Mouse (Mus musculus) olfactory bulb, adult 2 months (tissue): ENCODE measurements around the gene Tcp11l2.

Source experiments
- CTCF ChIP-seq: fragments of 200-500 bp; IDR thresholded peaks from 2 replicates; pipeline ENCODE4 v1.5.1; 2012; ENCODE audit warnings: low read depth, mild to moderate bottlenecking, low read length, moderate library complexity; ENCODE audit not compliant: insufficient read depth
- POLR2A ChIP-seq: fragments of 200-500 bp; IDR thresholded peaks from 2 replicates; pipeline ENCODE4 v1.6.1; 2012; ENCODE audit warnings: mild to moderate bottlenecking, low read depth, low read length, moderate library complexity; ENCODE audit not compliant: insufficient read depth

- TF ChIP-seq POLR2A = no peak
- TF ChIP-seq CTCF = no peak
Measured at GRCm38 (mm10) chr10:84662138-84662537, 85.7 kb downstream of the Tcp11l2 start.
